Mouse (Mus musculus) inflammation-experienced regulatory T-cells, adult 6 months (primary cell): Measurements from ENCODE around the gene Acsm5. TPM values are rescaled to one million over a fixed set of nuclear protein-coding genes. Genes with fewer than 3 reads are reported as not detected.

ENCODE experiments used
- ATAC-seq: one replicate; pipeline ENCODE4 v1.8.0; 2017
- polyA plus RNA-seq, 3 experiments: library from polyadenylated mRNA; unstranded; fragments of 100-300 nt; shearing (Covaris generic); gene quantifications; one replicate each; pipeline ENCODE4 v1.2.1; 2017

The Acsm5 gene
- not detected for polyA plus RNA-seq

GRCm38 (mm10) chr7:119519163-119519562 is at the start of gene Acsm5:
Gene Acsm5, plus strand, starts transcription at chr7:119519463.
- ATAC-seq = no peak

GRCm38 (mm10) chr7:119476500-119477389 is 42.5 kb upstream of the Acsm5 start:
- ATAC-seq = no peak

GRCm38 (mm10) chr7:119479256-119479655 is 40.0 kb upstream of the Acsm5 start, which contains the start of gene Umod:
Gene Umod, minus strand, starts transcription at chr7:119479282.
- no peak for ATAC-seq

DNA sequence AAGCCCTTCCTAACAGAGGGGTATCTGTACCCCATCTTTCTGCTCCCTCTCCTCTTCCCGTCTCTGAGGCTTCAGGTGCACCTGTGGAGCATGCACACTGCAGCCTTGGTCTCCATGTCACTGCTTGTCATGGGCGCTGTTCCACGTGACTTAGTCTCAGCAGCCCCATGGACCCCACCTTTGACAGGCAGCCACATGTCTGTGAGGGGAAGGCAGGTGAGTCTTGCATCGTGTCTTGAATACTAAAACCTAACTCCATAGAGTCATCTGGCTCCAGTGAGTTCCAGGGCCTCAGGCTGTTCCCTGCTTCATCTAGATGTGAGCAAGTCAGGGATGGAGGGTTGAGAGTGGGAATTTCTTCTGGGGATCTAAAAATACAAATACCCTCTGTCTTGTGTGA is 35.1 kb upstream of the Acsm5 start:
- ATAC-seq = no peak

- no peak for ATAC-seq
Measured at GRCm38 (mm10) chr7:119486683-119487082, 32.6 kb upstream of the Acsm5 start.

- ATAC-seq = no peak
Measured at GRCm38 (mm10) chr7:119490041-119490780, 29.1 kb upstream of the Acsm5 start.

GRCm38 (mm10) chr7:119511143-119511542 is 8.1 kb upstream of the Acsm5 start:
- no peak for ATAC-seq

GRCm38 (mm10) chr7:119513056-119513455 is 6.2 kb upstream of the Acsm5 start:
- no peak for ATAC-seq

GRCm38 (mm10) chr7:119515492-119516271 is 3.6 kb upstream of the Acsm5 start:
- ATAC-seq = no peak

DNA sequence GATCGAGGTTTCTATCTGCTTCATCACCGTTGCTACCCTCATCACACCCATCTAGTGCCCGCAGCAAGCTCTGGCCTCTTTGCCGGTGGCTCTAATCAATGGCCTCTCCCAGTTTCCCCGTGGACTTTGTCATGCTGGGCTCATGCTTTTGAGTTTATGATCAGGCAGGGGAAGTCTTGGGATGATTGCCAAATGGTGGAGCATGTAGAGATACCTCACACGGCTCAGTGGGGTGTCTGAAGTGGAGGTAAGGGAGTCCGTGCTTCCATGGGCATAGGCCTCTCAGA is 3.0 kb upstream of the Acsm5 start:
- ATAC-seq = no peak

DNA sequence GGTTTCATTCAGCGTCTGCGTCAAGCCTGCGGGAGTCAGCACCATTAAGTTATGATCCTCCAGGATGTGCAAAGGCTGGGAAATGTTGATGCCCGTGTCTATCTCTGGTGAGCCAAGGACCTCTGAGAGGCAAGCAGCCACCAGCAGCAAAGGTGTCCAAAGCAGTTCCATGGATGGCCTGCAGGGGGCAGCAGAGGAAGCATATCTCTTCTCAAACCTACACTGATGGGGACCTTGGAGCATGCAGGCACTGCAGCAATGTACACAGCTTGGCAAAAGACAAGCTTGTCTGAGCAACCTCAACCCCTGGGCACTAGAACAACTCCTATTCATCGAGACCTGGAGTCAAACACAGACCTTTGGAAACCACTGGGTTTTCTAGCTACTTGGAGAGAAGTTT is 391 bp downstream of the Acsm5 start:
- no peak for ATAC-seq

- ATAC-seq = no peak
Measured at GRCm38 (mm10) chr7:119521816-119522215, 2.6 kb downstream of the Acsm5 start.

GRCm38 (mm10) chr7:119522385-119522784 is 3.1 kb downstream of the Acsm5 start:
- no peak for ATAC-seq

- ATAC-seq = no peak
Measured at GRCm38 (mm10) chr7:119523389-119523788, 4.1 kb downstream of the Acsm5 start, which contains the start of gene Pdilt. Gene Pdilt, minus strand, starts transcription at chr7:119523489.

DNA sequence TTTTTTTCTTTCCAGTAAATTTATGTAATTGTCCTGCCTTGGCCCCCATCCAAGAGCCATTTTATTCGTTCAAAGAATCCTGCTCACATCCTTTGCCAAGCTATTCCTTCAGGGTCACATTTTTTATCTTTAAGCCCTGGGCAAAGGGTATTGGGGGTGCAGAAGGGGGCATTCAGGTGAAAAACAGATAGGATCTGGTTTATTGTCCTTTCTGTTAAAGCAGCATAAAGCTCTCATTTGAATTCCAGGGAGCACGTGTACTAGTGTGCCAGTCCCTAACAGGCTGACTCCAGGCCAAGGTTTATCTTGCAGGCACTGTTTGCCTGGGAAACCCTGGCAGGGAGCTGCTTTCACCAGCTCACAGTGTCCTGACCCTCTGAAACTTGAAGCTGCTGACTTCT is 6.6 kb downstream of the Acsm5 start:
- ATAC-seq = no peak

- no peak for ATAC-seq
Measured at GRCm38 (mm10) chr7:119526486-119526885, 7.2 kb downstream of the Acsm5 start.

DNA sequence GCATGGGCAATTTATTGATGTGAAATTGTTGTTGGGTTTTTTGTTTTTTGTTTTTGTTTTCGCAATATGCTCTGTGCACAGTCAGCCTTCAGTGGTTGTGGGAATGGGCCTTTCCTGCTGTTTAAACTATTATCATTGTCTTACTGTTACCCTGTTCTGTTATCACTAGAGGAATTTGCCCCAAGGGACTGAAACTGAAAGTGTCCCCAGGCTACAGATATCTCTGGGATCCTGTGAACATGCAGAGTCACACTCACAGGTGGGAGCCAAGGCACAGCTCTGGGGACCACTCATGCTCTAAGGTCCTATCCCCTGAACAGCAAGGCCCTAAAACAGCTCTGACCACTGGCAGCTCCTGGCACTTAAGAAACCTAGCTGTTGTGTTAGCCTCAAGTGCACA is 7.9 kb downstream of the Acsm5 start:
- ATAC-seq = no peak

DNA sequence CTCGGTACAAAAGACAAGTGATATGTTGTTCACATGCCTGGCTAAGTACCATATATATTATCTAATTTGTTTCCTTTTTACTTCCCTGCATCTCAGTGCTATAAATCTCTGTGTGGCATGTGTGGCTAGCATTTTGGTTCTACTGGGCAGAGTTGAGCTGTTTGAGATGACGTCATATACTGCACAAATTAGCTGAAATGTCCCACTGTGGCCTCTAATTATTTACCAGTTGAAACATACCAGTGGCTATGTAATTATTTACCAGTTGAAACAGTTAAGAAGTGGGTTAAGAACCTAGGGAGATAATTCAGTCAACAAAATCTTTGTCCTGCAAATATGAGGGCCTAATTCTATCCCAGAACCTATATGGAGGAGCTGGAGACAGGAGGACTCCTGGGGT is 8.3 kb downstream of the Acsm5 start:
- no peak for ATAC-seq

DNA sequence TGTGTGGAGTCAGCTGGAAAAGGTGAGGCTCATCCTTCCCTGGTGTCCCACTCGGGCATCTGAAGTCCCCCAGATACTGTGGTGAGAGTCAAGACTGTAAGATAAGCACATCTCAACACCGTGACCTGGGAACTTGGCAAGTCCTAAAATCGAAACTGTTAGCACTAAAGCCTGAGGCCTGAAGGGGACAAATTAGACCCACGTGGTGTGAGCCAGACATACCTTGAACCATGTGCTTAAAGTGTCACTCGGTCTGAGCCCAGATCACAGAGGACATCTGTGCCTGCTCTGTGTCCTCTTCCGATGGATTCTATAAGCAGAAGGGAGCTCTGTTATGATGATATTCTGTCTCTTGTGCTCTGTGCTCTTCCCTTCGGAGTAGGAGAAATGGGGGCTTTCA is 9.4 kb downstream of the Acsm5 start:
- ATAC-seq = no peak

DNA sequence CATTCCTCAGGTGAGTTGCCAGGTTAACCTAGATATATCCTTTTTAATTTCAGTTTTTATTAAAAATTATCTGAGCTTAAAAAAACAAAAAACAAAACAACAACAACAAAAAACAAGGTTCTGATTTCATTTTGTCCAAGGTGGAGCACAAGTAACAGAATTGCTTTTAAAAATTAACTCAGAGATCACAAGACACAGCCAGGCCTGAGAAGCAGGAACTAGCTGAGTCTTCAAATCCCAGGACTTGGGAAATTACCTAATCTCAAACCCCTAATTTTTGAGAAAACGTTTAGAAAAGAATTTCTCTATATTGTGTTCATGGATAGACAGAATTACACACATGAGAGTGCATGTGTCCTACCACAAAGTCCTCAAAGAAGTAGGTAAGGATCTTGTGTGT is 13.7 kb downstream of the Acsm5 start:
- no peak for ATAC-seq

DNA sequence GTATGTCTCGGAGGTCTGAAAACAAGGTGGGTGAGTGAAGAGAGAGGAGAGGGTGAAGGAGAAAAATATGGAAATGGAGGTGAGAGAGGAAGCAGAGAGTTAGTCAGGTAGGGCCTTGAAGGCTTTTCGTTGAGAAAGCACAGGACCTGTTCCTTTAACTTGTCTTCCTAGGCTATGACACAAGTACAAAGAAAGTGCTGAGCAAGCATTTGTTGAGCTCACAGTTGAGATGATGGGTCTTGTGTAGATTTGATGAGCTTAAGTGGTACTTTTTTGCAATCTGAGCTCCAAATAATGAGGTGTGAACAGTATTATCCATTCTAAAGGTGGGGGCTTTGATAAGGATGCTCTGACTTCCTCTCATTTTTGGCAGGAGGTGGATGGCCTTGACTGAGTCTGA is 15.1 kb downstream of the Acsm5 start:
- no peak for ATAC-seq

GRCm38 (mm10) chr7:119542445-119542844 is 23.2 kb downstream of the Acsm5 start:
- no peak for ATAC-seq

- no peak for ATAC-seq
Measured at GRCm38 (mm10) chr7:119545572-119545971, 26.3 kb downstream of the Acsm5 start.
